Mouse (Mus musculus): ENCODE measurements at regions not wholly inside any gene's neighbourhood (a gene's known extent, or its start where the extent isn't known, plus 50 kb on each side); places are given as distances from the start of the nearest gene placed in this dataset.

DNA sequence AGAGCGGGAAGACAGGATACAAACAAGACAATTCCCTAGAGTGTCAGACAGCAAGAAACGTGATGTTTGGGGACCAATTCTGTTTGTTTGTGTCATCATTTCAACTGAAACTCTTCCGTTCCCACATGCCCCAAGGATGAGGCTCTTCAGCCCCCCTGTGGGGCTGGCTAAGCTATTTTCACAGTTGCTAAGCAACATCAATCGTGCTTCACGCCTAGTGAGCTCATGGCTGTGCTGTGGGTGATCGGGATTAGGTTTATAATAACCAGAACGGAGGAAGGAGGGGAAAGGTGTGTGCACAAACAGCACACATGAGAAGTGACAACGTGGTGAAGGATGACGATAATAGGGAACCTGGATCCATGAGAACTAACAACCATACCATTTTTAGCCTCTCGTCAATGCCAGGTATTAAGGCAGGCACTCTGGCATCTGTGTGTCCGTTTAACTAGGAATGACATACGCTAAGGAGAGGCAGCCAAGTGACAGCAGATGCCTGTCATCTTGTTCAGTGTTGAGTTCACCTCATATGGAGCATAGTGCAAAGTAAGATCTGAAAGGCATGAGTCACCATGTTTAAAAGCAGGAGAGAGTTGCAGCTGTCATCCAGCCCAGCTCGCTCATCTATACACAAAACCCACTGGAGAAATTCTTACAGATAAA is 222.6 kb downstream of the Snx19 start:
- Histone ChIP-seq H3K36me3 (ENCODE audit: control insufficient read depth, insufficient read depth, low read length) (no peaks in the 10 kb centered on the region), H3K4me1 (ENCODE audit: control insufficient read depth, insufficient read depth, low read length) (no peaks in the 10 kb centered on the region), H3K9me3 (ENCODE audit: control insufficient read depth, low read length) (no peaks in the 10 kb centered on the region), H3K4me2 (replicated peaks; ENCODE audit: low read depth, low read length, severe bottlenecking) (no peak overlapping the region), H3K4me3 (replicated peaks; ENCODE audit: low read length) (no peak overlapping the region), H3K9ac (ENCODE audit: low read depth, low read length, severe bottlenecking) (no peak overlapping the region), H3K27me3 (ENCODE audit: control insufficient read depth, insufficient read depth, low read length) (no peaks in the 10 kb centered on the region), H3K27ac (replicated peaks; ENCODE audit: low read depth, low read length) (no peak overlapping the region)
- TF ChIP-seq POLR2A (IDR thresholded peaks at IDR 0.05; ENCODE audit: borderline replicate concordance, extremely low read depth, insufficient read depth, insufficient read length): no peak
- DNase-seq (ENCODE audit: low spot score) (no peak), ATAC-seq (ENCODE audit: low FRiP score, low read depth) (0 out of 2 replicates have a peak, but pooled peaks have one; percentile 55)
- 82% methylated on average over 13 of the region's 13 CpGs for WGBS

DNA sequence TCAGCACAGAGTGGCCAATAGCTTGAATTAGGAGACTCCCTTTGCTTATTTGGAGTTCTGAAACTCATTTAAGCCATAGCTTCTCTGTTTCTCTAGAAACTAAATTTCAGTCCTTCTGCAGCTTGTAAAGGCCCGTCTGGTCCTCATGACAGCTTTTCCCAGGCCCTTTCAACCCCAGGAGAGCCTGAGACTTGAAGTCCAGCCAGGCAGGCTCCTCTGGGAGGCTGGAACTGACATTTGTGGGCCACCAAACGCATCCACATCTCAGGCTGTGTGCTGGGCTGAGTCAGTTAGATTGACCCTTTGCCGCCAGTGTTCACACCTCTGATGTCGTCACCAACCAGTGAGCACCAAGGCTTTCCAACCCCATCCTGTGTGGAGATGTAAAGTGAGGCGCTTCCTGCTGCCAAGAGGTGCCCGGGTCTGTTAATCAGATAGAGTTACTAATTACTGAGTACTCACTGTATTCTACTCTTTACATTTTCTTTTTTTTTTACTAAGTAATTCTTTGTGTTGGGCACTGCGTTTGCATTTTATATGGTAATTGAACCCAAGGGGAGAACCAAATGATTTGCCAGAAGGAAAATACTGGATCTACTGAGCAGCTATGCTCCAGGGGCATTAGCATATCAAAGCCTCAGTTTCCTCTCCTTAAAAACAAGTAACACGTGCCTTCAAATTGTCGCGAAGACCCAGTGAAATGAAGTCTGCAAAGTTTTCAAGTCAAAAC is 207.0 kb downstream of the Snx19 start:
- peaks cover 35% of the 10 kb centered on the region for H3K4me1 ChIP-seq (ENCODE audit: control insufficient read depth, insufficient read depth, low read length)
- DNase-seq (ENCODE audit: low spot score): no peak
- no peak for ATAC-seq (ENCODE audit: low FRiP score, low read depth)
- no peak for TF ChIP-seq POLR2A (IDR thresholded peaks at IDR 0.05; ENCODE audit: borderline replicate concordance, extremely low read depth, insufficient read depth, insufficient read length)
- H3K4me2 ChIP-seq (replicated peaks; ENCODE audit: low read depth, low read length, severe bottlenecking): no peak overlapping the region
- no peak overlapping the region for H3K9ac ChIP-seq (ENCODE audit: low read depth, low read length, severe bottlenecking)
- H3K36me3 ChIP-seq (ENCODE audit: control insufficient read depth, insufficient read depth, low read length): no peaks in the 10 kb centered on the region
- peak overlapping the region; percentile 84 for H3K27ac ChIP-seq (replicated peaks; ENCODE audit: low read depth, low read length)
- H3K27me3 ChIP-seq (ENCODE audit: control insufficient read depth, insufficient read depth, low read length): no peaks in the 10 kb centered on the region
- H3K4me3 ChIP-seq (replicated peaks; ENCODE audit: low read length): no peak overlapping the region
- H3K9me3 ChIP-seq (ENCODE audit: control insufficient read depth, low read length): no peaks in the 10 kb centered on the region
- 41% methylated on average over 10 of the region's 10 CpGs for WGBS

DNA sequence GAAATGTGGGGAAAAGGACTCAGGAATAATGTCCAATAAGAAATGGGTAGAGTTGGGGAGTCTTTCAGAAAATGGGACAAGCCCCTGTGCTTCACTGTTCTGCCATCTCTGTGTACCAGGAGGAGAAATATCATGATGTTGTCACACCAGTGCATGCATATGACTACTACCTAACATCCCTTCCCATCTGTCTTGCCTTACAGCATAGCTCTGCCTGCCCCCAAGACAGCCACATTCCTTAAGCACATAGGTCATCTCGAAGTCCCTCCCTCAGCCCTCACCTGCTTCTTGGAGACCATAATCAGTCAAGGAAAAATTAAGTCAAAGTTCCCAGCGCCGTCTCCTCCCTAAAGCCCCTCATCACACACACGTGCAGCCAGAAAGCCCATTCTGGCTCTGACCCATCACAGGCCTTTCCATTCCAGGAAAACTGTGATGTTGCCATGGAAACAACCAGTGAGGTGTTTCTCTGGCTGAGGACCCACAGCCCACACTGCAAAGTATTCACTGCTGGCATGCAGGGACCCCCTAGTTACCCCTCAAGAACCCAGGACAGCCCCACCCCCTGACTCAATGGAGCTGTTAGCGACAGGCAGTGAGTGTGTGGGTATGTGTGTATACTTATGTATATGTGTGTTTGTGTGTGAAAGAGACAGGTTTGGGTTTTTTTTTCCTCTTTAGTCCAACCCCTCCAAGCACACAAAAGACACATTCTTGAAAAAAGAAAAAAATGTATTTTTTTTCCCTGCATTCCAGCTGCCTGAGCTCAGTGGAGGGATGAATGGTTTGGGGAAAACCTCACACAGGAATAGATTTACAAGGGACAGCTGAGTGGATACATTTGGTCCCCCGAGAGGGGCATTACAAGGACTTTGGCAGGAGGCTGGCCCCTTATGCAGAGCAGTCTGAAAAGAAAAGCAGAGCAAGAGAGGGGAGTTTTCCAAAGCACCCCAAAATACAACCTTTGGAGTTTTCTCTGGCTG is 205.5 kb downstream of the Snx19 start:
- Histone ChIP-seq H3K36me3 (ENCODE audit: control insufficient read depth, insufficient read depth, low read length) (no peaks in the 10 kb centered on the region), H3K4me2 (replicated peaks; ENCODE audit: low read depth, low read length, severe bottlenecking) (0 out of 2 replicates have a peak overlapping the region, but pooled peaks have one; percentile 10), H3K9me3 (ENCODE audit: control insufficient read depth, low read length) (no peaks in the 10 kb centered on the region), H3K9ac (ENCODE audit: low read depth, low read length, severe bottlenecking) (no peak overlapping the region), H3K27me3 (ENCODE audit: control insufficient read depth, insufficient read depth, low read length) (no peaks in the 10 kb centered on the region), H3K4me1 (ENCODE audit: control insufficient read depth, insufficient read depth, low read length) (peaks cover 41% of the 10 kb centered on the region), H3K27ac (replicated peaks; ENCODE audit: low read depth, low read length) (peak overlapping the region; percentile 84), H3K4me3 (replicated peaks; ENCODE audit: low read length) (no peak overlapping the region)
- peak; percentile 90 for DNase-seq (ENCODE audit: low spot score)
- peak; percentile 85 for ATAC-seq (ENCODE audit: low FRiP score, low read depth)
- TF ChIP-seq POLR2A (IDR thresholded peaks at IDR 0.05; ENCODE audit: borderline replicate concordance, extremely low read depth, insufficient read depth, insufficient read length): no peak
- 26% methylated on average over 6 of the region's 6 CpGs for WGBS

DNA sequence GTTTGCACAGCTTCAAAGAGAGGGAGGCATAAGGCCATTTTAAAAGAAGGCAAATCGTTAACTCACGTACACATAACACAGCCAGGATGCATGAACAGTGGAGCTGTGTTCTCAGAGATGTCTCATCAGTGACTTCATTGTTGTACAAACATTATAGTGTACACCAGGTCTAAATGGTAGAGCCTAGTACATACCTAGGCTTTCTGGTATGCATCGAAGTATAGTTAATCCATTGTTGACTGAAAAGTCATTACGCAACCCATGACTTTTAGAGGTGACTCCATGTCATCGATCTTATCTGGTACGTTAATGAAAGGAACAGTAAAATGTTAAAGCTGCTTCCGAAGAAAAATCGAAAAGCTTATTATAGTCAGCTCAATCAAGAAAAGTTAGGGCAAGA is 198.7 kb downstream of the Snx19 start:
- Histone ChIP-seq H3K4me1 (ENCODE audit: control insufficient read depth, insufficient read depth, low read length) (peaks cover 33% of the 10 kb centered on the region), H3K27ac (replicated peaks; ENCODE audit: low read depth, low read length) (peak overlapping the region; percentile 59; the same call in 1 of the 2 replicates), H3K36me3 (ENCODE audit: control insufficient read depth, insufficient read depth, low read length) (no peaks in the 10 kb centered on the region), H3K9ac (ENCODE audit: low read depth, low read length, severe bottlenecking) (no peak overlapping the region), H3K9me3 (ENCODE audit: control insufficient read depth, low read length) (no peaks in the 10 kb centered on the region), H3K4me2 (replicated peaks; ENCODE audit: low read depth, low read length, severe bottlenecking) (no peak overlapping the region), H3K4me3 (replicated peaks; ENCODE audit: low read length) (no peak overlapping the region), H3K27me3 (ENCODE audit: control insufficient read depth, insufficient read depth, low read length) (no peaks in the 10 kb centered on the region)
- no peak for DNase-seq (ENCODE audit: low spot score)
- 87% methylated on average over 8 of the region's 8 CpGs for WGBS
- TF ChIP-seq POLR2A (IDR thresholded peaks at IDR 0.05; ENCODE audit: borderline replicate concordance, extremely low read depth, insufficient read depth, insufficient read length): no peak
- ATAC-seq (ENCODE audit: low FRiP score, low read depth): no peak

DNA sequence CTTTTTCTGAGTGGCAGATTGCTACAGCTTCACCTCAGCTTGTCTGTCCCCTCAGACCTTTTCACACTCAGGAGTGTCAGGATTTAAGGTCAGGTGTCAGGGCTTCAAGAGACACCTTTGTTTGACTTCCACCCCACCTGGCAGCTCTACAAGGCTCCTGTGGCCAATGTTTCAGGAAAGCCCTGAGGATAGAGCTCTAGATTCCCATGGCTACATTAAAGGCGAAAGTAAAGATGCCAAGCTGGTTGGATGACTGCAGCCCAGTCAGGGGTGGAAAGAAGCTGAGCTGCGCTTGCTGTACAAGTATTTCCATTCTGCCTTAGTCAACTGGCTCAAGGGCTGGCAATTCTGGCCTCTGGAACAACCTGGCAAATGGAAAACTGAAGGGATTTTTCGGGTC is 198.2 kb downstream of the Snx19 start:
- 0 out of 2 replicates have a peak, but pooled peaks have one; percentile 24 for ATAC-seq (ENCODE audit: low FRiP score, low read depth)
- 71% methylated on average over 3 of the region's 3 CpGs for WGBS
- Histone ChIP-seq H3K4me1 (ENCODE audit: control insufficient read depth, insufficient read depth, low read length) (peaks cover 33% of the 10 kb centered on the region), H3K4me3 (replicated peaks; ENCODE audit: low read length) (no peak overlapping the region), H3K36me3 (ENCODE audit: control insufficient read depth, insufficient read depth, low read length) (no peaks in the 10 kb centered on the region), H3K27me3 (ENCODE audit: control insufficient read depth, insufficient read depth, low read length) (no peaks in the 10 kb centered on the region), H3K4me2 (replicated peaks; ENCODE audit: low read depth, low read length, severe bottlenecking) (no peak overlapping the region), H3K9me3 (ENCODE audit: control insufficient read depth, low read length) (no peaks in the 10 kb centered on the region), H3K27ac (replicated peaks; ENCODE audit: low read depth, low read length) (peak overlapping the region; percentile 59), H3K9ac (ENCODE audit: low read depth, low read length, severe bottlenecking) (no peak overlapping the region)
- no peak for TF ChIP-seq POLR2A (IDR thresholded peaks at IDR 0.05; ENCODE audit: borderline replicate concordance, extremely low read depth, insufficient read depth, insufficient read length)
- DNase-seq (ENCODE audit: low spot score): no peak

All from limb, embryonic 14.5 days (tissue).